Mouse (Mus musculus) left cerebral cortex, postnatal 36 days (tissue): ENCODE data around the gene Asdurf. TPM values are rescaled to one million over a fixed set of nuclear protein-coding genes. Genes with fewer than 3 reads are reported as not detected.

Experiments
- total RNA-seq, 2 experiments: library from RNA; stranded (reverse); gene quantifications; 2 replicates each; pipeline ENCODE4 v1.2.3; 2021

The Asdurf gene
- total RNA-seq, 2 experiments from 2014 or later = 3.5 TPM; not detected in 1

Other genes starting within 250 kb of the Asdurf start
- gene 1700019A02Rik, start 165.0 kb downstream of the Asdurf start, total RNA-seq = not detected
- 10 to 100 TPM; 24.9 to 26.0 TPM for gene Pms1, start 55.6 kb downstream of the Asdurf start, total RNA-seq
- 10 to 100 TPM in 1 of 2 experiments, 1 to 10 TPM in 1; 7.3 to 10.3 TPM for gene Ormdl1, start 55.5 kb downstream of the Asdurf start, total RNA-seq
- gene Gm28778, start 55.5 kb downstream of the Asdurf start, total RNA-seq = 1 to 10 TPM in 1 of 2 experiments, not detected in 1; 1.8 TPM
- 10 to 100 TPM; 19.6 to 21.3 TPM for gene Osgepl1, start 39.0 kb downstream of the Asdurf start, total RNA-seq
- gene Gm28551, start within 50 bp of the Asdurf start, total RNA-seq = not detected
- 10 to 100 TPM; 25.0 to 26.7 TPM for gene Asnsd1, start 133 bp upstream of the Asdurf start, total RNA-seq